Mouse (Mus musculus) adrenal gland, adult 10 weeks (tissue): Measurements from ENCODE around the gene Sprr2h. TPM values are rescaled to one million over a fixed set of nuclear protein-coding genes. Genes with fewer than 3 reads are reported as not detected.

ENCODE experiments used
- polyA plus RNA-seq: library from polyadenylated mRNA; stranded (reverse); fragments of 350-450 nt; fragmentation: Illumina TruSeq; extraction: RNeasy Lipid Tissue Mini Kit (QIAGEN cat#74804); gene quantifications from one replicate; pipeline ENCODE4 v1.2.3, GENCODE M21; 2014; ENCODE audit warnings: low read depth, low replicate concordance

Sprr2h gene
- polyA plus RNA-seq, result not detected

GRCm38 (mm10) chr3:92385385-92385784 lies at the start of gene Sprr2h:
Sprr2h (plus strand) TSS chr3:92385685.

DNA sequence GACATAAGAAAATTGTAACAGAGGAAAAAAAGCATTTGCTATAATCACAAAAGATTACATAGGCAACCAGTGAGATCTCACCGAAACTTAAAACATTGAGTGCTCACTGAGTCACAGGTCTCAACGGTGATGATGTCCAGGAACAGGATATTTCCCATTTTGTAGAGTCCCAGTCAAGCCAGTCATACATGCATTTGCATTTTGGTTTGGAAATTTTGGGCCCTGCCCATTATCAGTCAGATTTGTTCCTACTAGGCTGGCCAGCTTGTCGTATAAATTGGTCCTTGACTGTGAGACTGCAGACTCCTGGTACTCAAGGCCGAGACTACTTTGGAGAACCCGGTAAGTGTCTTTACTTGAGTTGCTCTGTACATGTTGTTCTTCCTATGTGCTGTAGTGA lies 46.6 kb upstream of the Sprr2h start, which contains the start of gene Sprr2d:
Gene Sprr2d, plus strand, starts transcription at position 301 of the 400 bp plus-strand sequence.

GRCm38 (mm10) chr3:92351843-92352242 lies 33.6 kb upstream of the Sprr2h start, which contains the start of gene Sprr2e:
Sprr2e (plus strand) TSS chr3:92352143.

GRCm38 (mm10) chr3:92364887-92365286 lies 20.6 kb upstream of the Sprr2h start, which contains the start of gene Sprr2f:
Sprr2f (plus strand) TSS chr3:92365187.

GRCm38 (mm10) chr3:92407691-92408090 lies 22.2 kb downstream of the Sprr2h start, which contains the start of gene Sprr2i:
Sprr2i (plus strand) TSS chr3:92407991.

GRCm38 (mm10) chr3:92417782-92418181 lies 32.3 kb downstream of the Sprr2h start, which contains the start of gene Sprr2j-ps:
Sprr2j-ps (plus strand) TSS chr3:92418082.

GRCm38 (mm10) chr3:92429323-92429722 lies 43.8 kb downstream of the Sprr2h start, which contains the start of gene Gm9774:
Gm9774 (minus strand) TSS chr3:92429423.

GRCm38 (mm10) chr3:92432282-92432681 lies 46.8 kb downstream of the Sprr2h start, which contains the start of gene Sprr2k:
Sprr2k (plus strand) TSS chr3:92432582.

Other genes with a start within 250 kb of the Sprr2h start
- gene Lelp1, start 242.9 kb upstream of the Sprr2h start, polyA plus RNA-seq, result not detected
- gene Sprr2a1, start 169.9 kb upstream of the Sprr2h start, polyA plus RNA-seq, result not detected
- gene Sprr2a2, start 169.8 kb upstream of the Sprr2h start, polyA plus RNA-seq, result 0.41 TPM
- not detected for gene Sprr2a3, start 100.3 kb upstream of the Sprr2h start, polyA plus RNA-seq
- gene Sprr2b, start 69.1 kb upstream of the Sprr2h start, polyA plus RNA-seq, result not detected
- gene Sprr2d, start 46.5 kb upstream of the Sprr2h start, polyA plus RNA-seq, result not detected
- not detected for gene Sprr2e, start 33.5 kb upstream of the Sprr2h start, polyA plus RNA-seq
- gene Sprr2f, start 20.5 kb upstream of the Sprr2h start, polyA plus RNA-seq, result not detected
- not detected for gene Sprr2i, start 22.3 kb downstream of the Sprr2h start, polyA plus RNA-seq
- gene Sprr2j-ps, start 32.4 kb downstream of the Sprr2h start, polyA plus RNA-seq, result not detected
- 10.1 TPM for gene Gm9774, start 43.7 kb downstream of the Sprr2h start, polyA plus RNA-seq
- not detected for gene Sprr2k, start 46.9 kb downstream of the Sprr2h start, polyA plus RNA-seq
- not detected for gene Sprr1b, start 53.1 kb downstream of the Sprr2h start, polyA plus RNA-seq
- gene Sprr3, start 73.0 kb downstream of the Sprr2h start, polyA plus RNA-seq, result not detected
- gene Sprr1a, start 100.2 kb downstream of the Sprr2h start, polyA plus RNA-seq, result not detected
- not detected for gene Sprr4, start 114.8 kb downstream of the Sprr2h start, polyA plus RNA-seq
- not detected for gene 2310046K23Rik, start 148.8 kb downstream of the Sprr2h start, polyA plus RNA-seq
- gene Ivl, start 188.1 kb downstream of the Sprr2h start, polyA plus RNA-seq, result not detected
- not detected for gene Smcp, start 203.3 kb downstream of the Sprr2h start, polyA plus RNA-seq
- not detected for gene 2210017I01Rik, start 221.8 kb downstream of the Sprr2h start, polyA plus RNA-seq
- not detected for gene Lce6a, start 236.0 kb downstream of the Sprr2h start, polyA plus RNA-seq